Mouse (Mus musculus): ENCODE measurements around the gene Selenok.

DNA sequence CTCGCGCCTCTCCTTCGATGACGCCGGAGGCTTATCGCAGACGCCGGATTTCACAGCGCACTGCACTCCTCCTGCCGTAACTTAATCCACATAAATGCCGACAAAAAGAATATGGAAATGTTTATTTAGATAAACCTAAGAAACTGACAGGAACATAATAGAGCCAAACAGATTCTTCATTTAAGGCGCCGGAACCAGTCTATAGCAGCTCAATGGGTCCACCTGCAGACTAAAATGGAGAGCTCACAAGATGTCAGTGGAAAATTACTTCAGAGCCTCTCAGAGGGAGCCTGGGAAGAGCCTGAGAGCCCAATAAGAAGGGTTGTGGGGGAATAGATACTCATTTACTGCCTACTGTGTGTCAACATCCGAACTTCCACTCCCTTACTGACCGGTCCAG lies 30.6 kb upstream of the Selenok start:
- TF ChIP-seq CTCF (IDR thresholded peaks at IDR 0.05 in 2 of 3, conservative IDR thresholded peaks at IDR 0.05 in 1 of 3; ENCODE audit: control insufficient read depth in 1 of 3, insufficient read depth in 1 of 3, low read depth in 2 of 3, low read length in 3 of 3, poor library complexity in 1 of 3, severe bottlenecking in 1 of 3) (no peak), RAD21 (IDR thresholded peaks at IDR 0.05; ENCODE audit: low read depth, low read length) (no peak; the same call in 1 of the 2 replicates), EP300 (IDR thresholded peaks at IDR 0.05; ENCODE audit: low read depth in 1 of 2, low read length in 2 of 2) (no peak), MAFK (IDR thresholded peaks at IDR 0.05; ENCODE audit: borderline replicate concordance, low read depth, low read length) (no peak), CHD1 (IDR thresholded peaks at IDR 0.05; ENCODE audit: low read depth, low read length) (no peak), HCFC1 (IDR thresholded peaks at IDR 0.05; ENCODE audit: low read depth, low read length) (no peak), RCOR1 (IDR thresholded peaks at IDR 0.05; ENCODE audit: low read depth, low read length) (no peak), NRF1 (IDR thresholded peaks at IDR 0.05; ENCODE audit: insufficient read depth, low read depth, low read length, poor library complexity, severe bottlenecking) (no peak), POLR2AphosphoS2 (IDR thresholded peaks at IDR 0.05; ENCODE audit: low read length) (no peak), GATA1 (IDR thresholded peaks at IDR 0.05; ENCODE audit: low read depth, low read length) (no peak), MYC (IDR thresholded peaks at IDR 0.05; ENCODE audit: low read depth, low read length) (no peak), TBP (IDR thresholded peaks at IDR 0.05; ENCODE audit: low read depth, low read length) (no peak), TCF12 (IDR thresholded peaks at IDR 0.05; ENCODE audit: low read depth, low read length) (no peak), MEF2A (IDR thresholded peaks at IDR 0.05; ENCODE audit: extremely low read depth, insufficient replicate concordance, low read depth, low read length, poor library complexity, severe bottlenecking) (no peak)

All from MEL (cell line).